Mouse (Mus musculus) liver, embryonic 16.5 days (tissue): ENCODE results near the gene 4932414N04Rik. TPM values are rescaled to one million over a fixed set of nuclear protein-coding genes. Genes with fewer than 3 reads are reported as not detected.
"Not testable (repeated sequence)": the region's sequence is repeated elsewhere in the genome, so short reads cannot be mapped to it uniquely, and the experiment has no call there.

Experiments used
- ATAC-seq: fragments of 200-750 bp; cut with Nextera tagmentation; 2 replicates; pipeline ENCODE4 v1.8.0; 2017; ENCODE audit warnings: low read depth, mild to moderate bottlenecking, moderate number of reproducible peaks, moderate library complexity
- H3K27ac ChIP-seq: fragments of 300-500 bp; sonication (generic); 2 replicates; pipeline ENCODE4 v1.5.1; 2014; ENCODE audit warnings: mild to moderate bottlenecking, low read length
- H3K27me3 ChIP-seq: fragments of 300-500 bp; sonication (generic); 2 replicates; pipeline ENCODE4 v1.6.1; 2014; ENCODE audit warnings: low read depth, low read length, mixed read lengths; ENCODE audit not compliant: control insufficient read depth, insufficient read depth
- H3K36me3 ChIP-seq: fragments of 300-500 bp; sonication (generic); 2 replicates; pipeline ENCODE4 v1.6.1; 2014; ENCODE audit warnings: mild to moderate bottlenecking; ENCODE audit not compliant: control insufficient read depth, insufficient read depth
- H3K4me1 ChIP-seq: fragments of 300-500 bp; sonication (generic); 2 replicates; pipeline ENCODE4 v1.6.1; 2014; ENCODE audit warnings: low read depth, low read length, mixed read lengths; ENCODE audit not compliant: control insufficient read depth
- H3K4me2 ChIP-seq: fragments of 300-500 bp; sonication (generic); 2 replicates; pipeline ENCODE4 v1.6.1; 2014; ENCODE audit warnings: low read depth, low read length, mixed read lengths
- H3K4me3 ChIP-seq: fragments of 300-500 bp; sonication (generic); 2 replicates; pipeline ENCODE4 v1.5.1; 2014; ENCODE audit warnings: low read depth, mild to moderate bottlenecking, low read length
- H3K9ac ChIP-seq: fragments of 300-500 bp; sonication (generic); 2 replicates; pipeline ENCODE4 v1.6.1; 2014; ENCODE audit warnings: low read depth, low read length
- H3K9me3 ChIP-seq: fragments of 300-500 bp; sonication (generic); replicated peaks from 2 replicates; pipeline ENCODE4 v1.6.1; 2016; ENCODE audit warnings: low read length; ENCODE audit not compliant: control insufficient read depth
- WGBS: fragments of 180-500 bp; shearing (Covaris S2); extraction: QIAGEN DNeasy Blood & Tissue Kit; methylation state at CpG from one replicate; pipeline ENCODE4 v1.1.7; 2014; ENCODE audit not compliant: insufficient replicate concordance; 5-methylcytosine and 5-hydroxymethylcytosine counted together
- polyA plus RNA-seq: library from polyadenylated mRNA; unstranded; fragments of >200 nt; fragmentation: Nextera tagmentation; extraction: Ambion mirVana; gene quantifications from 2 replicates; pipeline ENCODE4 v1.2.1, GENCODE M21; 2015

The 4932414N04Rik gene
- polyA plus RNA-seq, result not detected in 2 replicates

DNA sequence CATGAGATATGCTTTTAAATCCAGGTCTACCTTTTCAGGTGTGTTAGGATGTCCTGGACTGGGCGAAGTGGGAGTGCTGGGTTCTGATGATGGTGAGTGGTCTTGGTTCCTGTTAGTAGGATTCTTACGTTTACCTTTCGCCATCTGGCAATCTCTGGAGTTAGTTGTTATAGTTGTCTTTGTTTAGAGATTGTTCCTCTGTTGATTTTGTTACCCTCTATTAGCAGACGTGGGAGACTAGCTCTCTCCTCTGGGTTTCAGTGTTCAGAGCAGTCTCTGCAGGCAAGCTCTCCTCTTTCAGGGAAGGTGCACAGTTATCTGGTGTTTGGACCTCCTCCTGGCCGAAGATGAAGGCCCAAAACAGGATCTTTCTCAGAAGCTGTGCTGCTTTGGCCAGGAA, at the start of gene 4932414N04Rik:
TSS of gene 4932414N04Rik (plus strand) at position 301 of the 400 bp plus-strand sequence.
- ATAC-seq, H3K27me3 ChIP-seq, H3K9me3 ChIP-seq, H3K4me3 ChIP-seq, H3K36me3 ChIP-seq, H3K4me2 ChIP-seq, H3K4me1 ChIP-seq, H3K9ac ChIP-seq, H3K27ac ChIP-seq: not testable (repeated sequence)
- 35% methylated on average over 1 of the region's 5 CpGs for WGBS

DNA sequence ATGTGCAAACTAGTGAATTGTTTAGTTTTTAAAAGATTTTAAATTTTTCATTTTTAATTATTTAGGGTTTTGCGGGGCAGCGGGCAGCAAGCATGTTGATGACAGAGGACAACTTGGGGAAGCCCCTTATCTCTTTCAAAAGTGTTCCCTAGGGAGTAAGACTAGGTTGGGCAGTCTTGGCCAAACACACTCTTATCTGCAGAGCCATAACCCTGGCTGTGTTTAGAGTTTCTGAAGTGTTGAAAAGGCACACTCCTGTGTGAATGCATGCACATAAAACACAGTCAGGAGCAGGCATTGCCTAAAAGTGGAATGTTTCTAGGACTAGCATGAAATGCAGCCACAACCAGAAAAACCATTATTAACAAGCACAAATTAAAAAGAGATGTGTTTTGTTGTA, 75.9 kb downstream of the 4932414N04Rik start:
- Histone ChIP-seq H3K36me3 (no peaks in the 10 kb centered on the region), H3K4me2 (no peak overlapping the region), H3K9ac (no peak overlapping the region), H3K27ac (no peak overlapping the region), H3K4me1 (no peaks in the 10 kb centered on the region), H3K27me3 (no peaks in the 10 kb centered on the region), H3K4me3 (no peak overlapping the region), H3K9me3 (no peaks in the 10 kb centered on the region)
- 54% methylated on average over 2 of the region's 2 CpGs for WGBS
- ATAC-seq, result no peak

DNA sequence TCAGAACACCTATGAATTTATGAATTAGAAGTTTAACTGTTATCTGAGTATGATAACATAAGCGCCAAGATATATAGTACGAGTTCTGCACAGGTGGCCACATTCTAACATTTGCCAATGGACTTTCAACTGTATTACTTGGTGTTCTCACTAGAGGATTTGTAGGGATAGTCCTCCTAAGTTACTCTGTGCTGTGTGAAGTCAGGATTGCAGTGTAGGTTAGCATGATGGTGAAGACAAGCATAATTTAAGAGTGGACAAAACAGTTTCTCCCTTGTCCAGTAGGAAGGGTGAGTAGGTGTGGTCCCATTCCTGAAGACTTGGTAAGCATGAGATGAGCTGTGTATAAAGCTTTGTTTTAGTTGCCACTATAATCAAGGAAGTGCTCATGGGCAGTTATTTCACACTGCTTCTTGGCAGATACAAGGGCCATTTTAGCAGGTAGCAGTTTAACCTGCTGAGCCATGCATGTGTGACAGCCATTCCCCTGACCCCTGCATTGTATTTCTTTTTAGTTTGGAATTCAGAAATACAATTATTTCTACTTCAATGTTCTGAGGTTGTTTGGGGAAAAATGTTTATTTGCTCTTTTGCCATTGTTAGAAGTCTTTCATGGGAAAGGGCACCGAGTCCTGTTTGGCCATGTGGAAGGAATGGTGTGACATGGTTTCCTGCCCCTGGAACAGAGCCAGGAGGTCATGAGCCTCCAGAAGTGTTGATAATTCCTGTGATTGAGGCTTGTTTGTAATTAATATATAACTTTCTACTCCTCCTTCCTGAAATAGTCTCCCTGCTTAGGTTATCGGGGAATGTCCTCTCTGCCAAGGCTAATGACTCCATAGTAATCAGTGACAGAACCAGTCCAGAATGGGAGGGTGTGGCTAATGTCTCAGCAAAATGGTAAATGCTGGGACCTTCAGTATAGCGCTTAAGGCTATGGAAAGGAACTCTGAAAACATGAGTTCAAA, 83.8 kb downstream of the 4932414N04Rik start:
- Histone ChIP-seq H3K4me1 (no peaks in the 10 kb centered on the region), H3K27me3 (no peaks in the 10 kb centered on the region), H3K9ac (no peak overlapping the region), H3K4me3 (no peak overlapping the region), H3K9me3 (no peaks in the 10 kb centered on the region), H3K36me3 (no peaks in the 10 kb centered on the region), H3K4me2 (no peak overlapping the region), H3K27ac (no peak overlapping the region)
- no peak for ATAC-seq
- WGBS, result 69% methylated on average over 5 of the region's 5 CpGs

DNA sequence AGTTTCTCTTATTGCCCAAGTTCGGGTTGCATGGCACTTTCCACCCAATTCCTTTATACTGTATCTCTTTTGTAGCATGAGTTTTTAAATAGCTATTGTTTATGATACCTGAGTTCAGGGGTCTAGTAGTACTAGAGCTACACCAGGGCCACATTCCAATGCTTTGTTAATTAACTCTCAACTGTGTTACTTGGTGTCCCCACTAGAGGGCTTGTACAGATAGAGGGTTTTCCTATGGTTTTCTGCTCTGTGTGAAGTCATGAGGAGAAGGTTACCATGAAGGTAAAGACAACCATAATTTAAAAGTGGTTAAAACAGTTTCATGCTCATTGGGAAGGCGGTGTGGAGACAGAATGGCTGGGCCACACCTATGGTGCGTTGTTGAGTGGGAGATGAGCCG, 88.3 kb downstream of the 4932414N04Rik start:
- no peak for ATAC-seq
- no peak overlapping the region for H3K9ac ChIP-seq
- no peaks in the 10 kb centered on the region for H3K36me3 ChIP-seq
- H3K4me3 ChIP-seq, result no peak overlapping the region
- no peaks in the 10 kb centered on the region for H3K27me3 ChIP-seq
- WGBS, result 57% methylated on average over 4 of the region's 4 CpGs
- no peaks in the 10 kb centered on the region for H3K4me1 ChIP-seq
- H3K9me3 ChIP-seq, result no peaks in the 10 kb centered on the region
- H3K4me2 ChIP-seq, result no peak overlapping the region
- no peak overlapping the region for H3K27ac ChIP-seq

DNA sequence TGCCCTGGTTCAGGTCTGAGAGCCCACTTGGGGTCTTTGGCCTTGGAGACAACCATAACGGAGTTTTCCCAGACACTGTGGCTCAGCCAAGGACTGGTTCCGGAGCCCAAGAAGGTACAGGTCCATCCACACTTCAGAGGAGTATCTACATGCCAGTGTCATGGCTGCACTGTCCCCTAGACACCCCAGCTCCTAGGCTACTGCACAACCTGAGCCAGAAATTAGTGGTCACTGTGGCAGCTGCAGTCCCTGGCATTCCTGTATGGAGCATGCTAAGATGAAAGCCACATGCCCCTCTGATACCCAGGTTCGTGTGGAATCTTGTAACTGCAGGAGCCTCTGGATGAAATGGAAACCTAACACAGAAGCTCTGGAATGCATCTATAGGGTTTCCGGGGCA, 99.9 kb downstream of the 4932414N04Rik start:
- H3K9me3 ChIP-seq, result no peaks in the 10 kb centered on the region
- ATAC-seq, result no peak
- H3K27me3 ChIP-seq, result no peaks in the 10 kb centered on the region
- H3K36me3 ChIP-seq, result no peaks in the 10 kb centered on the region
- H3K9ac ChIP-seq, result no peak overlapping the region
- no peaks in the 10 kb centered on the region for H3K4me1 ChIP-seq
- no peak overlapping the region for H3K4me2 ChIP-seq
- 51% methylated on average over 4 of the region's 4 CpGs for WGBS
- H3K27ac ChIP-seq, result no peak overlapping the region
- H3K4me3 ChIP-seq, result no peak overlapping the region

DNA sequence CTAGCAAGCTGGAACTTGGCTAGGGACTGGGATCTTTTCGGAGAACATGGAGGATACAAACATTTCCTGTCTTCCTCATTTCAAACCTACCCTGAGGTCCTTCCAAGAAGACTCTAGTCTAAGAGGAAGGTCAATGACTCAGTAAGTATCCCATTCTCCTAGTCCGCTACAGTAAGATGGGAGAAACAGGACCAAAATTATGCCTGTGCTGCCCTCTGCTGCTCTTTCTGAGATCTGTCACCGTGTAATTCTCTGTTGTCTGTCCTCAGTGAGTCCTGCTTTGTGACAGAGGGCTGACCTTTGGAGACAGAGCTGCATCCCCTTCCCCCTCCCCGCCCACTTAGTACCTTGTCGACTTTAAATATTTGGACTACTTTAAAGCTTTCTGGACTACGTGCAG, 100.5 kb downstream of the 4932414N04Rik start:
- no peak overlapping the region for H3K4me3 ChIP-seq
- WGBS, result 20% methylated on average over 6 of the region's 6 CpGs
- no peaks in the 10 kb centered on the region for H3K36me3 ChIP-seq
- no peak overlapping the region for H3K9ac ChIP-seq
- H3K9me3 ChIP-seq, result no peaks in the 10 kb centered on the region
- H3K27me3 ChIP-seq, result no peaks in the 10 kb centered on the region
- no peak for ATAC-seq
- H3K4me2 ChIP-seq, result no peak overlapping the region
- no peak overlapping the region for H3K27ac ChIP-seq
- no peaks in the 10 kb centered on the region for H3K4me1 ChIP-seq

DNA sequence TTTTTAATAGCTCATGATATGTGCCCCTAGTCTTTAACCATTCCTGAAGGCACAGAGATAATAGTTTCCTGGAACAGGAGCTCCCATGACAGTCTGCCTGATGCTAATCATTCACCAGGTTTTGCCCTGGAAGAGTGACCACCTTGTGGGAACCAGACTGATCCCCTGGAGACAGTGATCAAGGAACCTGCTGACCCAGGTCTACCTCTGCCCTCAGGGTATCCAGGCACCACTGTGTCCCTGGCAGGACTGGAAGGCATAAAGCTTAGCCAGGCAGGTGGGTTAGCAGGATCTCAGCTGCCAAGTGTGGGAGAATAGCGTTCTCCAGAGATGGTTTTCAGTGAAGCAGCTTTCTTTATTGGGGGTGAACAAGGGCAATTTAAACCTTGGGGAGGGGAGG, 109.1 kb downstream of the 4932414N04Rik start:
- WGBS, result 60% methylated on average over 1 of the region's 1 CpGs
- Histone ChIP-seq H3K36me3 (no peaks in the 10 kb centered on the region), H3K4me1 (no peaks in the 10 kb centered on the region), H3K9ac (no peak overlapping the region), H3K4me3 (no peak overlapping the region), H3K9me3 (no peaks in the 10 kb centered on the region), H3K27ac (no peak overlapping the region), H3K4me2 (no peak overlapping the region), H3K27me3 (no peaks in the 10 kb centered on the region)
- ATAC-seq, result no peak

DNA sequence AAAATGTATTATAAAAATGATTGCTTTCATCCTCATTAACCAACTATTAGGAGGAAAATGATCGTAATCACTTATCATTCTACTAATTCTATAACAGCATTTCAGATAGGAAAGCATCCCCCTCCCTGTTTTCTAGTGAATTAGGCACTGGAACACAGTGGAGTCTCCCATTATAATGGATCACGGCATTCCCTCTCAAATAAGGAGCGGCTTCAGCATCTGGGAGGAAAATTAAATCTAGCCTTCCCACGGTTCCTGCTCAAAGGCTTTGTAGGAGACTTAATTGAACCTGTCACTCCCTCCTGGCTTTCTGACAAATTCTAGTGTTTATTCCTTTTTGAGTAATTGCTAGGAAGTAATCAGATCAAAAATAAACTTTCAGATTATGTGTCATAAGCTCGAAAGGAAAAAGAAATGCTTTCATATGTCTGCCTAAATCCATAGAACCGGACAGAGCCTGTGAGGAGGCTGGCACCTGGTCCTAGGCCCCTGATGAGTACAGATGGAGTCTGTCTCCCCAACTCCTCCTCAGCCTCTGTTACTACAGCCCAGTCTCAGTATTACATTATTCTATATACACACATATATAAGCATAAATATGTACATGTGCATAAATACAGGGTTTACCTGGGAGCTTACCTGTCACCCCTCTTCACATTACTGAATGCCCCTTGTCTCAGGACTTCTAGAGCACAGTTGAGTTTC, 111.1 kb downstream of the 4932414N04Rik start:
- Histone ChIP-seq H3K27me3 (no peaks in the 10 kb centered on the region), H3K27ac (no peak overlapping the region), H3K9me3 (no peaks in the 10 kb centered on the region), H3K9ac (no peak overlapping the region), H3K36me3 (no peaks in the 10 kb centered on the region), H3K4me2 (no peak overlapping the region), H3K4me1 (no peaks in the 10 kb centered on the region), H3K4me3 (no peak overlapping the region)
- 67% methylated on average over 6 of the region's 6 CpGs for WGBS
- ATAC-seq, result no peak
